Mouse (Mus musculus) ovary, postnatal 36 days (tissue): ENCODE measurements around the gene Elovl2.
"Not testable (repeated sequence)": the region's sequence is repeated elsewhere in the genome, so short reads cannot be mapped to it uniquely, and the experiment has no call there.

Experiments used
- DNase-seq: peaks from one replicate; pipeline ENCODE4 v3.0.0; 2022; ENCODE audit warnings: low spot score, mixed read lengths

Gene Elovl2

GRCm38 (mm10) chr13:41235181-41235580 lies 15.0 kb upstream of the Elovl2 start:
- no peak for DNase-seq

DNA sequence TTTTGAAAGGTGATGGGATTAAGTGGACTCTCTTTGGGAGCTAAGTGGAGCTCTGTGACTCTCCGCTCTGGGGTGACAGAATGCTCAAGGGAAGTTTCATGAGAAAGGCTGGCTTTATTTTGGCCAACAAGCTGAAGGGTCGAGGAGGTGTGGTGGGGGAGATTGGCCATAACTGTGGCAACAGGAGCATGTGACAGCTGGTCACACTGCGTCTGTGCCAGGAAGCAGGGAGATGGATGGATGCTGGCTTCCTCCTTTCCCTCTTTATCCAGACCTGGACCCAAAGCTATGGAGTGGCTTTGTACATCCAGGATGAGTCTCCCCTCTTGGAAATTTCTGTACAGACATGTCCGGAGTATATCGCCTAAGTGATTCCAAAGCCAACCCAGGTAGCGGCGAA lies 13.0 kb upstream of the Elovl2 start:
- DNase-seq: no peak

DNA sequence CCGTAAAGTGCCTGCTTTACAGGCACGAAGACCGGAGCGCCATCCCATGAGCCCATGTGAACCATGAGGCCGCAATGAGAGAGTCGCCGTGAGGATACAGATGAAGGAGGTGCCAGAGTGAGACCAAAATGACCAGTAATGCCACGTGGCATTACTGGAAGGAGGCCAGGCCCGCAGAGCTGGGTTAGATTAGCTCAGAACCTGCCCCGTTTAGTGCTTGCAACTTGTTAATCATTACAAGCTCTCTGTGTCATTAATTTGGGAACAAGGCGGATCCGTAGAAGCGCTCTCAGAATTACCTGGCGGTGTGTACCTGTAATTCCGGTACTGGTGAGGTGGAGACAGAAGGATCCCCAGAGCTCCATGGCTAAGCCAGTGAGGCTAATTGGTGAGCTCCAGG lies 12.0 kb upstream of the Elovl2 start:
- no peak for DNase-seq

DNA sequence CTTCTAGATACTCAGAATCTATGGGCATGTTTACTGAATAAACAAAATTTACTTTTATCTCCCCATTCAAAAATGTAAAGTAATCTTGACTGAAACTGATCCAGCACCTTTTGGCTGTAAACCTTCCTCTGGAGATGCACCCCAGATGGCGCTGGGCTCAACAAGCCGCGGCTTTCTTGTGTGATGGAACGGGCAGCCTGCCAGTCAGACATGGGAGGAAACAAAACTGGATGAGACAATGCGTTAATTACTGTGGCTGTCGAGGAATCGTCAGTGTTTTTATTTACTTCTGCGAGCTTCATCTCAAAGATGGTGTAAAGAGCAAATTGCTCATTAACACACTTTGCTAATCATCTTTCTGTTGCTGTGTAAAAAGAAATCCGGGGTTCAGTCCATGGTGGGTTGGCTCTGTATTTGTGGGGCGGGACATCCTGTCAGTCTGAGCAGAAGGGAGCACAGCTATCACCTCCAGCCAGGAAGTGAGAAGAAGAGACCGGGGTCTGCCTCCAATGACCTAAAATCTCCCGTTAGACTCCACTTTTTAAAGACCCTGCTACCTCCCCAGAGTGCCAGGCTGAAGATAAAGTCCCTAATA lies 11.3 kb upstream of the Elovl2 start:
- DNase-seq: no peak

GRCm38 (mm10) chr13:41230256-41230655 lies 10.1 kb upstream of the Elovl2 start:
- no peak for DNase-seq

DNA sequence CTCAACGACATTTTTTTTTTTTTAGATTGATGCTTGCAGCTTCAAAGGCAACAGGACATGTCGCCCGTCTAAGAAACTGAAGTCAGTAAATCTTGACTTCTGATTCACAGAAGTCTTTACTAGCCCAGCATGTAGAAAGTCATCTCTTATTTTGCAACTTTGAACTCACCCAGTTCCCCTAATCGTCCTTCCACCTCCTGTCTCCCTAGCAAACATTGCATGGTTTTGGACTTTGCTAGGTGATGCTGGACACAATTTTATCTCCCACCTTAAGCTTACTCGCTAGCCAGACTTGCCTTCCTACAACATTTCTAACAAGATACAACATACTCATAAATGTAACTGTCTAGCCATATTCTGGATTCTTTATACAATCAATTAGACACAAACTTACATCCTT lies 7.9 kb upstream of the Elovl2 start:
- no peak for DNase-seq

DNA sequence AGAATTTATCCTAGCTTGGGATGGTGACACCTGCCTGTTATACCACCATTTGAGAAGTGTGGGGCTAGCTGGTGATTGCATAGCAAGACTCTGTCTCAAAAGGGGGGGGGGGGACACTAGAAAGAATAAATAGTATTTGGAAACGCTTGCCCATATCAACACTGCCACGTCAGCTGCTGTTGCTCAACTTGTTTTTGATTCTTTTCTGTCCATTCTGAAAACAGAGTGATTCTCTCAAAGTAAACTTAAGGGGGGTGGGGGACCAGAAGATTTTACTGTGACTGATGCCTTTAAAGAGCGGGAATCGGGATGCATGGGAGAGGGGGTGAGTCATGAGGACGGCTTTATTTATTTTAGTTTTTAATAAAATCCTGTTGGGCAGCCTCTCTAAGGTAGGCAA lies 6.3 kb upstream of the Elovl2 start:
- no peak for DNase-seq

DNA sequence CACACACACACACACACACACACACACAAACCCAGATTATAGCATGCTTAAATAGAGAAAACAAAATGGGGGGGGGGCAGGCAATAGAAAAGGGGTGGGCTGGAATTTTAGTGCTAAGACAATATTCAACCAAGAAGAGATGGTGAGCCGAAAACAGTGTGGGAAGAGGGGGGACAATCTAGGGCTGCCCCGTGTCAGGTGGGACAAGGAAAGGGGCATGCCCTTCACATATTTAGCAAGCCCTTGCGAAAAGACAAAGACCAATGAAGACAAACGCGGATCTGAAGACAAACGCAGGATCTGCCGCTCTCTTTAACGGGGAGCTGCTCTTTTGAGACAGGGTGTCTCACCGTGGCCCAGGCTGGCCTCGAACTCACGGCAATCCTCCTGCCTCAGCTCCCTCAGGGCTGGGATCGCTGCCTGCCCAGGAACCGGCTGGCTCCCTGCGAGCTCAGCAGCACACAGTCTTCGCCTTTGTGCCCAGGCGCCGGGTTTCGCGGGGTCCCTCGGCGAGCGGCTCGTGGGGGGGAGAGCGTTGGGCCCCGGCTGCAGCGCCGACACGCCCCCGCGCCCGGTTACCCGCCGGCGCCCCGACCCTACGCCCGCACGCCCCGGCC lies 410 bp downstream of the Elovl2 start:
- no peak for DNase-seq

GRCm38 (mm10) chr13:41219056-41219455 lies 1.1 kb downstream of the Elovl2 start:
- no peak for DNase-seq

DNA sequence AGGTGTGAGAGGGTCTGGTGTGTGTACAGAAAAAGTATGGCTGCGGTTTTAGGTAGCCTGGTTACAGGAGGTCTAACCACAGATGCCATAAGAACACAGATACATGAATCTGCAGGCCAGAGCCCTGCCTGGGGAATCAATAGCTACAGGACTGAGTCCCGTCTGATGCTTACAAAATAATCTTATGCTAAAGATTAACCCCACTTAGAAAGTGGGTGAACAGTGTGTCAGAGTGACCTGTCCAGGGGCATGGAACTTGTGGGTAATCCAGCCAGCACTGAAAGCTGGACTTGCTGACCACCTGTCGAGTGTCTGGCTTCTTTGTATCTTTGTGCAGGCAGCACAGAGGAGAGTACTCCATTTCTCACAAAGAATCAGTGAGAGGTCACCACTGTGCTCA lies 4.0 kb downstream of the Elovl2 start:
- no peak for DNase-seq

DNA sequence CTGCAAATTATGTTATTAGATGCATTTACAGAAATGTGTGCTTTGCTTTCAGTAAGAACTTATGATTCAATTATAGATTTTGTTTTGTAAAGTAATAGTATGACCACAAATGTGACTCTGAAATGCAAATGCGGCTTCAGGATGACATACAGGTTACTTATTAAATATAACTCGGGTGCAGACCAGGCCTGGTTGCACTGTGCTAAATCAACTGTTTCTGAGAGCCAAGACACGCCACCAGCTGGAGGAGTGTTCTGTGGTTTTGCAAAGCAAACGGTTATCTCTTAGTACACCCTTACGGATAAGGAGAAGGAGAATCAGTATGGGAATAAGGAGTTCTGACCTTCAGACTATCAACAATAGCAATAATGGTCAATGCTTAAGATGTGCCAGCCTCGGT lies 4.5 kb downstream of the Elovl2 start:
- no peak for DNase-seq

- no peak for DNase-seq
Measured at GRCm38 (mm10) chr13:41212558-41213322, 7.5 kb downstream of the Elovl2 start.

GRCm38 (mm10) chr13:41211276-41211675 lies 8.9 kb downstream of the Elovl2 start:
- no peak for DNase-seq

DNA sequence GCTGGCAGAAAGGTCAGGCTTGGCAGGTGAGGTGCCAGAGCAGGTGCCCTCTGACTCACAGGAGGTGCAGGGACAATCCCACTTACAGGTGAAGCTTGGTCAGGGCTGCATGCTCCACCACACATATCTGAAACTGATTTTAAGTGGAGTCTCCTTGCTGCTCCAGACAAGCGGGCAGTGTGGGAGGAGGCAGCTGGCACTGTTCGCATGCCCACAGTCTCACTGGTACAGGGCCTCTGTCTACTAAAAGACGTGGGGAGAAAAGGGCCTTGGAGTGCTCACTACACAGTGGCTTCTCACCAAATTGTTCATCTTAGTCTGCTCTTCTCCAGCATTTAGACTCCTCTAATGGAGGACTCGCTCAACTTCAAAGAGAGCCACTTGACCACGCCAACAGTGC lies 14.0 kb downstream of the Elovl2 start:
- DNase-seq: peak; percentile 17

GRCm38 (mm10) chr13:41205568-41205967 lies 14.6 kb downstream of the Elovl2 start:
- DNase-seq: not testable (repeated sequence)

DNA sequence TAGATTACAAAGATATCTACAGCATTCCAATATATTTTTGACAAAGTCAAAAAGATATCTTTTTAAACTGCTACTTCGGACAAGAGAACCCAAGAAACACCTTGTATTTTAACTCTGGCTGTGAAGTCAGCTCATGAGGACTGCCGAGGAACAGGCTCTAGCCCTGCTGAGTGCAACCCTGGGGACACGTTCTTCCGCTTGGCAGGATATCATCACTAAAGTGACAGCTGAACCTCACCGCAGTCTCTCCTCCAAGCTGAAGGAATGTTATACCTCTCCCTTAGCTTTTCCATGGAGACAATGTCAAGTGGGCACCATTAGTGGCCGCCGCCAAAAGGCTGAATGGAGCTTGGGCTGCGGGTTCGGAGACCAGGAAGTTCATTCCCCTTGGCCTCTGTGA lies 16.5 kb downstream of the Elovl2 start:
- no peak for DNase-seq

GRCm38 (mm10) chr13:41203289-41203688 lies 16.9 kb downstream of the Elovl2 start:
- no peak for DNase-seq

GRCm38 (mm10) chr13:41200861-41201260 lies 19.3 kb downstream of the Elovl2 start:
- DNase-seq: no peak

DNA sequence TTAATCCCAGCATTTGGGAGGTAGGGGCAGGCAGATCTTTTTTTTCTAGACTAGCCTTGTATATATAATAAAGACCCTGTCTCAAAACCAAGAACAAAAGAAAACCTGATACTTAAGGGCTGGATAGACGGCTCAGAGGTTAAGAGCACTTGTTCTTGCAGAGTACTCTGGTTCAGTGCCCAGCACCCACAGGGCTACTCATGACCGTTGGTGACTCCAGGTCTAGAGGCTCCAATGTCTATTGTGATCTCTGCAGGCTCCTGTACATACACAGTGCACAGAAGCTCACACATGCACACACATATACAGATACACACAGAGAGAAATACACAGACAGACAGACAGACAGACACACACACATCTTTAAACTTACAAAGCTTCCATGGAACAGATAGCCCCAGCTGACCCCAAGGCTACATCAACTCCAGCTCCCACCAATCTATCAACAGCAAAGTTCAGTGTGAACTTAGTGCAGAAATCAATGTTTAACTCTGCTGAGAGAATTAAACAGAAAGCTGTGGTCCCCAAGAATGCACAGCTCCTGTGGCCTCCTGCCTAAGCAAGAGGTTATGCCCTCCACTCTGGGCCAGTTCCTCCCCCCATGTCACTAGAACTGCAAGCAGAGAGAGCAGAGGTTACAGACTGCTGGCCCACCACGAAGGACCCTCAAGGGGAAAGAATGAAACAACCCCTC lies 24.4 kb downstream of the Elovl2 start:
- no peak for DNase-seq

DNA sequence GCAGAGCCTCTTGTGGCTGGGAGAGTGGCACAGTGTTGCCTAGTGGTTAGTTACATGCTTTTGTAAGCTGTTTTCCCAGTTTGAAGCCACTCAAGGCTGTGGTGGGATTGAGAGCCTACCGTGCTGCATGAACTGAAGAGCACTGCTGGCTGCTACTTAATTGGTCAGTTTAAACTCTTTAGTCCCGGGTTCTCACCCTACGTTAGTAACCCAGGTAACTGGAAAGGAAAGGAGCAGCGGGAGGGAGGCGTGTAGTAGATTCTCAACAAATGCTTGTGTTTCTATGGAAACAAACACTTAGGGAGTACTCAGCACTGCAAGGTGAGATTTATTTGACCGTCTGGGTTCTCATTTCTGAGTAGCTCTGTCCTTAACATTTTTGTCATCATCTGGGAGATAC lies 32.3 kb downstream of the Elovl2 start:
- no peak for DNase-seq

DNA sequence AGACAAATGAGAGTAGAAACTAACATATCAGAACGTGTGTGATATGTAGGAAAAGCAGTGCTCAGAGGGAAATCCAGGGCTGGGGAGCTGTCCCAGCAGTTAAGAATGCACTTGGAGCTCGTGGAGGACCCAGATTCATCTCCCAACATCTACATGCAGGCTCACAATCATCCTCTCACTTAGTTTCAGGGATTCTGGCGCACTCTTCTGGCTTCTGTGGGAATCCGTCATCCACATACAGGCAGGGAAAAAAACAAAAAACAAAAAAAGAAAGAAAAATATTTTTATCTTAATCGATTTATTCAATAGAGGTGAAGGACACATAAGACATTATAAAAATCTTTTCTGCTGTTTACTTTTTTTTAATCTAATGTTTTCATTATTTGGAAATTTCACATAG lies 61.8 kb downstream of the Elovl2 start:
- DNase-seq: no peak

GRCm38 (mm10) chr13:41153146-41153545 lies 67.1 kb downstream of the Elovl2 start:
- no peak for DNase-seq

- DNase-seq: peak; percentile 11
Measured at GRCm38 (mm10) chr13:41146271-41146670, 73.9 kb downstream of the Elovl2 start.
